Mouse (Mus musculus): ENCODE measurements around the gene Fundc1.

GRCm38 (mm10) chrX:17514012-17514411, 58.1 kb downstream of the Fundc1 start:
- no peak for TF ChIP-seq POLR2A (IDR thresholded peaks at IDR 0.05; ENCODE audit: low read depth, low read length)
- no peak for TF ChIP-seq CTCF (IDR thresholded peaks at IDR 0.05; ENCODE audit: extremely low read depth, insufficient read depth, insufficient read length, insufficient replicate concordance)

All from spleen, adult 2 months (tissue).